Mouse (Mus musculus) embryonic fibroblast, embryonic 13.5 days (primary cell): ENCODE measurements around the gene Zfyve28.

ENCODE experiments used
- CTCF ChIP-seq: IDR thresholded peaks from 2 replicates; pipeline ENCODE4 v1.5.1; 2011; ENCODE audit warnings: mild to moderate bottlenecking, control low read depth, low read length, moderate library complexity, borderline replicate concordance; ENCODE audit not compliant: insufficient read depth
- POLR2A ChIP-seq: IDR thresholded peaks from 2 replicates; pipeline ENCODE4 v1.6.1; 2011; ENCODE audit warnings: low read depth, mild to moderate bottlenecking, control low read depth, low read length, moderate library complexity

DNA sequence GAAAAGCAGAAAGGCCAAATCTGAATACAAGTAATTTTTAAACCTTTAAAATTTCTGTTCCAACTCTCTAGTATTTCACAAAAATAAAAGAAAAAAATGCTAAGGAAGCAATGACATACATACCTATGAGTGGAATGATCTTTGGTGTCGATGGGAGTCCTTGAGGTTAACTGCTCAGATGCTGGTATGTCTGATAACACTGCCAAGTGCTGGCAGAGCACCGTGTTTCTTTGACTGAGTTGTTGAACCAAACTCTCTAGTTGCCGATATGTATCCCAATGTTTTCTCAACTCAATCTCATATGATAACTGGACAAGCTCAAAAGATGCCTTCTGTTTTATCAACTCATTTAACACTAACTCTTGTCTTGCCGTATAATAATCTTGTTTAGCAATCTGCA lies 122.5 kb downstream of the Zfyve28 start:
- no peak for TF ChIP-seq POLR2A
- TF ChIP-seq CTCF = no peak
